Mouse (Mus musculus): ENCODE results near the gene Tanc1.
A peak's percentile ranks its signal among the peaks of the same experiment; 100 is the strongest.

Gene Tanc1

GRCm38 (mm10) chr2:59757015-59757414 lies 145.2 kb downstream of the Tanc1 start:
- no peak for DNase-seq (ENCODE audit: low read depth, low spot score)

GRCm38 (mm10) chr2:59758139-59758918 lies 146.5 kb downstream of the Tanc1 start:
- DNase-seq (ENCODE audit: low read depth, low spot score) = no peak

- DNase-seq (ENCODE audit: low read depth, low spot score) = no peak
Measured at GRCm38 (mm10) chr2:59760731-59761130, 148.9 kb downstream of the Tanc1 start.

GRCm38 (mm10) chr2:59761183-59761582 lies 149.3 kb downstream of the Tanc1 start:
- DNase-seq (ENCODE audit: low read depth, low spot score) = no peak

- DNase-seq (ENCODE audit: low read depth, low spot score) = no peak
Measured at GRCm38 (mm10) chr2:59762277-59762676, 150.4 kb downstream of the Tanc1 start.

GRCm38 (mm10) chr2:59765671-59766070 lies 153.8 kb downstream of the Tanc1 start:
- no peak for DNase-seq (ENCODE audit: low read depth, low spot score)

GRCm38 (mm10) chr2:59767893-59768292 lies 156.1 kb downstream of the Tanc1 start:
- no peak for DNase-seq (ENCODE audit: low read depth, low spot score)

- DNase-seq (ENCODE audit: low read depth, low spot score) = no peak
Measured at GRCm38 (mm10) chr2:59768661-59769384, 157.0 kb downstream of the Tanc1 start.

- DNase-seq (ENCODE audit: low read depth, low spot score) = no peak
Measured at GRCm38 (mm10) chr2:59769385-59769735, 157.5 kb downstream of the Tanc1 start.

- DNase-seq (ENCODE audit: low read depth, low spot score) = no peak
Measured at GRCm38 (mm10) chr2:59771708-59772107, 159.9 kb downstream of the Tanc1 start.

- no peak for DNase-seq (ENCODE audit: low read depth, low spot score)
Measured at GRCm38 (mm10) chr2:59772261-59772683, 160.4 kb downstream of the Tanc1 start.

GRCm38 (mm10) chr2:59774374-59774773 lies 162.5 kb downstream of the Tanc1 start:
- no peak for DNase-seq (ENCODE audit: low read depth, low spot score)

GRCm38 (mm10) chr2:59775148-59775547 lies 163.3 kb downstream of the Tanc1 start:
- no peak for DNase-seq (ENCODE audit: low read depth, low spot score)

- peak; percentile 24 for DNase-seq (ENCODE audit: low read depth, low spot score)
Measured at GRCm38 (mm10) chr2:59775820-59776219, 164.0 kb downstream of the Tanc1 start.

- DNase-seq (ENCODE audit: low read depth, low spot score) = no peak
Measured at GRCm38 (mm10) chr2:59779355-59779754, 167.5 kb downstream of the Tanc1 start.

GRCm38 (mm10) chr2:59780240-59780639 lies 168.4 kb downstream of the Tanc1 start:
- no peak for DNase-seq (ENCODE audit: low read depth, low spot score)

- no peak for DNase-seq (ENCODE audit: low read depth, low spot score)
Measured at GRCm38 (mm10) chr2:59783055-59783831, 171.4 kb downstream of the Tanc1 start.

GRCm38 (mm10) chr2:59783832-59784627 lies 172.2 kb downstream of the Tanc1 start:
- no peak for DNase-seq (ENCODE audit: low read depth, low spot score)

- no peak for DNase-seq (ENCODE audit: low read depth, low spot score)
Measured at GRCm38 (mm10) chr2:59784628-59784883, 172.7 kb downstream of the Tanc1 start.

- DNase-seq (ENCODE audit: low read depth, low spot score) = no peak
Measured at GRCm38 (mm10) chr2:59785597-59785996, 173.8 kb downstream of the Tanc1 start.

GRCm38 (mm10) chr2:59788704-59789500 lies 177.1 kb downstream of the Tanc1 start:
- DNase-seq (ENCODE audit: low read depth, low spot score) = no peak

Data from WW6 (cell line).